Mouse (Mus musculus) CH12.LX (cell line): ENCODE data around the gene Ttll9.

Experiments used
- HCFC1 ChIP-seq: IDR thresholded peaks from 2 replicates; pipeline ENCODE4 v1.6.1; 2012; ENCODE audit warnings: low read depth, mild to moderate bottlenecking, inconsistent platforms, low read length, improper control_type of control experiment
- RAD21 ChIP-seq: IDR thresholded peaks from 2 replicates; pipeline ENCODE4 v1.6.1; 2011; ENCODE audit warnings: low read depth, mild to moderate bottlenecking, low read length, improper control_type of control experiment, moderate library complexity

GRCm38 (mm10) chr2:153052700-153053351, 90.5 kb downstream of the Ttll9 start:
- TF ChIP-seq HCFC1: no peak
- TF ChIP-seq RAD21: no peak
